Mouse (Mus musculus) v-Abl transformed pro-B cells (cell line): Measurements from ENCODE around the gene Mycbp.

Source experiments
- in situ Hi-C, 2 experiments: fragments of 400-800 bp; cut with MboI; formaldehyde crosslinking; loops; one replicate each; pipeline ENCODE4 v1.15.1; 2025; ENCODE audit not compliant: unreplicated experiment in 2 of 2

Mycbp gene

GRCm38 (mm10) chr4:123934306-123934705 is 29.7 kb downstream of the Mycbp start:
- in situ Hi-C loops: loop anchor here (10.0 to 25.0 kb wide), 5 partner anchors 697 to 1190 kb away; partner anchors contain the start of genes Dnali1 (in 2 of the 2), Snip1 (in 2 of the 2), Heyl (in 1 of the 2) and Ppt1 (in 1 of the 2)

- in situ Hi-C loops: loop anchor here (10.0 to 25.0 kb wide), 5 partner anchors 699 to 1189 kb away; partner anchors contain the start of genes Dnali1 (in 2 of the 2), Snip1 (in 2 of the 2), Heyl (in 1 of the 2) and Ppt1 (in 1 of the 2)
These were observed 31.4 kb downstream of the Mycbp start for GRCm38 (mm10) chr4:123936059-123936458.

- in situ Hi-C loops: loop anchor here (10.0 to 25.0 kb wide), 6 partner anchors 703 to 1185 kb away; partner anchors contain the start of genes Dnali1 (in 2 of the 2), Snip1 (in 2 of the 2), Heyl (in 1 of the 2) and Meaf6 (in 1 of the 2)
These were observed 35.2 kb downstream of the Mycbp start for GRCm38 (mm10) chr4:123939838-123940237.

- in situ Hi-C loops: loop anchor here (10.0 to 25.0 kb wide), 4 partner anchors 704 to 1144 kb away; partner anchors contain the start of genes Dnali1 (in 1 of the 2), Heyl (in 1 of the 2), Meaf6 (in 1 of the 2) and Ppt1 (in 1 of the 2)
These were observed 36.2 kb downstream of the Mycbp start for GRCm38 (mm10) chr4:123940878-123941277.

- in situ Hi-C loops: loop anchor here (10.0 to 25.0 kb wide), 4 partner anchors 709 to 1138 kb away; partner anchors contain the start of genes Dnali1 (in 1 of the 2), Heyl (in 1 of the 2), Meaf6 (in 1 of the 2) and Ppt1 (in 1 of the 2)
These were observed 42.1 kb downstream of the Mycbp start for GRCm38 (mm10) chr4:123946701-123947100.

- in situ Hi-C loops: loop anchor here (10.0 to 25.0 kb wide), 4 partner anchors 710 to 1138 kb away; partner anchors contain the start of genes Dnali1 (in 1 of the 2), Heyl (in 1 of the 2), Meaf6 (in 1 of the 2) and Ppt1 (in 1 of the 2)
These were observed 42.5 kb downstream of the Mycbp start for GRCm38 (mm10) chr4:123947149-123947548.

- in situ Hi-C loops: loop anchor here (10.0 to 25.0 kb wide), 4 partner anchors 712 to 1136 kb away; partner anchors contain the start of genes Dnali1 (in 1 of the 2), Heyl (in 1 of the 2), Meaf6 (in 1 of the 2) and Ppt1 (in 1 of the 2)
These were observed 44.3 kb downstream of the Mycbp start for GRCm38 (mm10) chr4:123948901-123949300.

- in situ Hi-C loops: loop anchor here (10.0 to 25.0 kb wide), 6 partner anchors 712 to 2013 kb away; partner anchors contain the start of genes Dnali1 (in 1 of the 2), Heyl (in 1 of the 2), Meaf6 (in 1 of the 2) and Ppt1 (in 1 of the 2)
These were observed 45.0 kb downstream of the Mycbp start for GRCm38 (mm10) chr4:123949649-123950048.

- in situ Hi-C loops: loop anchor here (10.0 to 25.0 kb wide), 2 partner anchors 893 to 2010 kb away; no protein-coding TSS in a partner anchor
These were observed 47.4 kb downstream of the Mycbp start for GRCm38 (mm10) chr4:123952059-123952458.

GRCm38 (mm10) chr4:123956703-123957491 is 52.3 kb downstream of the Mycbp start:
- in situ Hi-C loops: loop anchor here (5.0 to 25.0 kb wide), 4 partner anchors 720 to 2005 kb away; partner anchors contain the start of genes 1110065P20Rik (in 1 of the 2) and Yrdc (in 1 of the 2)

- in situ Hi-C loops: loop anchor here (5.0 to 25.0 kb wide), 4 partner anchors 720 to 2005 kb away; partner anchors contain the start of genes 1110065P20Rik (in 1 of the 2) and Yrdc (in 1 of the 2)
These were observed 52.8 kb downstream of the Mycbp start for GRCm38 (mm10) chr4:123957492-123957808.

GRCm38 (mm10) chr4:123957891-123958290 is 53.3 kb downstream of the Mycbp start:
- in situ Hi-C loops: loop anchor here (5.0 to 25.0 kb wide), 4 partner anchors 719 to 2004 kb away; partner anchors contain the start of genes 1110065P20Rik (in 1 of the 2) and Yrdc (in 1 of the 2)

- in situ Hi-C loops: loop anchor here in 1 of 2 experiments (25.0 kb wide), 1 partner anchor 2001 kb away; no protein-coding TSS in a partner anchor
These were observed 56.3 kb downstream of the Mycbp start for GRCm38 (mm10) chr4:123960955-123961354.
